Mouse (Mus musculus) kidney, embryonic 14.5 days (tissue): Measurements from ENCODE around the gene Pdcd6ip. TPM values are rescaled to one million over a fixed set of nuclear protein-coding genes. Genes with fewer than 3 reads are reported as not detected.

ENCODE experiments used
- ATAC-seq: fragments of 200-750 bp; cut with Nextera tagmentation; 2 replicates; pipeline ENCODE4 v1.8.0; 2017; ENCODE audit warnings: moderate number of reproducible peaks, mild to moderate bottlenecking, moderate TSS enrichment, moderate library complexity; ENCODE audit not compliant: low FRiP score, low TSS enrichment
- H3K27ac ChIP-seq: fragments of 300-500 bp; sonication (generic); 2 replicates; pipeline ENCODE4 v1.5.1; 2014; ENCODE audit warnings: low read depth, mild to moderate bottlenecking, low read length, moderate library complexity, mixed read lengths
- H3K27me3 ChIP-seq: fragments of 300-500 bp; sonication (generic); 2 replicates; pipeline ENCODE4 v1.6.1; 2014; ENCODE audit warnings: mild to moderate bottlenecking, low read length; ENCODE audit not compliant: control insufficient read depth, insufficient read depth
- H3K36me3 ChIP-seq: fragments of 300-500 bp; sonication (generic); 2 replicates; pipeline ENCODE4 v1.6.1; 2014; ENCODE audit warnings: low read length, mixed read lengths; ENCODE audit not compliant: control insufficient read depth, insufficient read depth
- H3K4me1 ChIP-seq: fragments of 300-500 bp; sonication (generic); 2 replicates; pipeline ENCODE4 v1.6.1; 2014; ENCODE audit warnings: low read length, mixed read lengths; ENCODE audit not compliant: control insufficient read depth, insufficient read depth
- H3K4me2 ChIP-seq: fragments of 300-500 bp; sonication (generic); replicated peaks from 2 replicates; pipeline ENCODE4 v1.6.1; 2014; ENCODE audit warnings: low read depth, mild to moderate bottlenecking, low read length
- H3K4me3 ChIP-seq: fragments of 300-500 bp; sonication (generic); 2 replicates; pipeline ENCODE4 v1.5.1; 2014; ENCODE audit warnings: mild to moderate bottlenecking, low read length
- H3K9ac ChIP-seq: fragments of 300-500 bp; sonication (generic); 2 replicates; pipeline ENCODE4 v1.6.1; 2014; ENCODE audit warnings: low read depth, mild to moderate bottlenecking, low read length, moderate library complexity
- H3K9me3 ChIP-seq: fragments of 300-500 bp; sonication (generic); 2 replicates; pipeline ENCODE4 v1.6.1; 2016; ENCODE audit warnings: low read length; ENCODE audit not compliant: control insufficient read depth
- WGBS: fragments of 180-500 bp; shearing (Covaris S2); extraction: QIAGEN DNeasy Blood & Tissue Kit; methylation state at CpG from one replicate; pipeline ENCODE4 v1.1.7; 2014; 5-methylcytosine and 5-hydroxymethylcytosine counted together
- polyA plus RNA-seq: library from polyadenylated mRNA; unstranded; fragments of >200 nt; fragmentation: Nextera tagmentation; extraction: Ambion mirVana; gene quantifications from 2 replicates; pipeline ENCODE4 v1.2.1, GENCODE M21; 2014

The Pdcd6ip gene
- polyA plus RNA-seq, 1 experiment from 2014 or later, result 79.5 TPM

DNA sequence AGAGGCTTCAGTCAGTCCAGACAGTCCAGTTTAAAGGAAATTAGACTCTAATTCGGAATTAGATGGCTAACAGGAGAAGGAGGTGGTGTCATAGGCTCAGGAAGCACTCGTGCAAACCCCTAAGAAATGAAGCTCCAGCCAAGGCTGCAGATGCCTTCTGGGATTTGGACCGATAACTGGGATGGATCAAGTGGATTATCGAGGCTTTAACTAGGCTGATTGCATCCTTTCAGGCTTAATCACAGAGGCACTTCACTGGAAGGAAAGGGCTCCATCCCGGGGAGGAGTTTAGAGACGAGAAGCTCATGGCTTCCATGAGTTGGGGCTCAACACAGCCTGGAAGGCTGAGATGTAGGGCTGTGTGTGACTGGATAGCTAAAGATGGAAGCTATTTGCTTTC lies 84.0 kb downstream of the Pdcd6ip start:
- no peak overlapping the region for H3K27ac ChIP-seq
- no peak overlapping the region for H3K4me3 ChIP-seq
- no peaks in the 10 kb centered on the region for H3K27me3 ChIP-seq
- ATAC-seq, result no peak
- H3K9ac ChIP-seq, result no peak overlapping the region
- H3K4me2 ChIP-seq, result no peak overlapping the region
- no peaks in the 10 kb centered on the region for H3K9me3 ChIP-seq
- 87% methylated on average over 6 of the region's 6 CpGs for WGBS
- no peaks in the 10 kb centered on the region for H3K36me3 ChIP-seq
- H3K4me1 ChIP-seq, result no peaks in the 10 kb centered on the region

DNA sequence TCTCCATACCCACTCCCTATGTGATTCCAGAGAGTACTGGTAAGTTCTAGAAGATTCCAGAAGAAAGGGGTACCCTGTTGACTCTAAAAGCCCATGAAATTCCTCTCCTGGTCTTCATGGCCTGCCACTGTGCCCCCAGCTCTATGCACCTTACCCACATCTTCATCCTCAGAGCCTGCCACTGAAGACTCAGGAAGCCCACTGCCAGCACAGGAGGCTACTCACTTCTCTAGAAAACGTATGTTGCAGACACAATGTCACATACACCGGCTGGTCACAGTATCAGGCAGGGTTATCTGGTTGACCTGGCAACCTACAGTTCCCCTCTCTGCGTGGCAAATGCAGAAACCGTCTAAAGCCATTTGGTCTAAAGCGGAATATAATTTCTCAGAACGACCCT lies 91.0 kb downstream of the Pdcd6ip start:
- WGBS, result 89% methylated on average over 6 of the region's 6 CpGs

DNA sequence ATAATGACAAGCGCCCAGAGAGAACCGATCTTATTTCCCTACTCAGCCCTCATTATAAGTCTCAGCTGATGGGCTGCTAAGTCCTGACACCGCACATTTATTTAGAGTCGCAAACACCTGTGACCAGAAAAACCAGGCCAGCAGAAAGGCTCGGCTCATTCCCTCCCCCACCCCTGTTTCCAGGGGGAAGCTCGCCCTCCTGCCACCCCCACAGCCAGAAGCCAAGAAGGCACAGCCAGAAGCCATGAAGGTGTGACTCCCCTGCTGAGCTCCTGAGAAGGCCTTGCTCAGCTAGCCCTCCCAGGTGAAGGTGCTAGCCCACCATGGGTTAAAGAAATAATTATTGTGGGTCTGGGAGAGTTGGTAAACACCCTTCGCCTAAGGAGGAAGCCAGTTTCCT lies 97.3 kb downstream of the Pdcd6ip start:
- WGBS, result 59% methylated on average over 7 of the region's 7 CpGs
- Histone ChIP-seq H3K36me3 (no peaks in the 10 kb centered on the region), H3K4me3 (no peak overlapping the region), H3K4me2 (no peak overlapping the region), H3K9ac (no peak overlapping the region), H3K27me3 (no peaks in the 10 kb centered on the region), H3K4me1 (no peaks in the 10 kb centered on the region), H3K9me3 (no peaks in the 10 kb centered on the region), H3K27ac (no peak overlapping the region)
- ATAC-seq, result no peak

More for the DNA sequence above, 91.0 kb downstream of the Pdcd6ip start:
- Histone ChIP-seq H3K9ac (no peak overlapping the region), H3K36me3 (no peaks in the 10 kb centered on the region), H3K4me1 (no peaks in the 10 kb centered on the region), H3K4me3 (no peak overlapping the region), H3K4me2 (no peak overlapping the region), H3K27me3 (no peaks in the 10 kb centered on the region), H3K9me3 (no peaks in the 10 kb centered on the region), H3K27ac (no peak overlapping the region)
- no peak for ATAC-seq

DNA sequence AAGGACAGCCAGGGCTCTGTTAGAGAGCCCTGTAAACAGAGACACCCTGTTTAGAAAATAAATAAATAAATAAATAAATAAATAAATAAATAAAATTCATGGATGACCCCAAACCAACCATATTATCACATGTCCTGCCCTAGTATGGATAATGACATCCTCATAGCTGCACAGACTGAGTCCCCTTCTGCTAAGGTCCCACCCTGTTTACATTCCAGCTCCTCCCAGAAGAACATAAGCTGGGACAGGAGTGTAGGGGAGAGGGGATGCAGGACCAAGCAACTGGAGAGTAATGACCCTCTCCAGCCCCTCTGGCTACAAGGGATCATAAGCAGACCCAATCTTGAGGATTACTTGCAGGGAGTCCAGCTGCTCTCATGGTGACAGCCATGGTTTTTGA lies 105.9 kb downstream of the Pdcd6ip start:
- H3K27ac ChIP-seq, result no peak overlapping the region
- no peaks in the 10 kb centered on the region for H3K36me3 ChIP-seq
- H3K9me3 ChIP-seq, result no peaks in the 10 kb centered on the region
- ATAC-seq, result no peak
- no peak overlapping the region for H3K4me3 ChIP-seq
- no peak overlapping the region for H3K4me2 ChIP-seq
- H3K4me1 ChIP-seq, result no peaks in the 10 kb centered on the region
- no peak overlapping the region for H3K9ac ChIP-seq
- no peaks in the 10 kb centered on the region for H3K27me3 ChIP-seq

Other genes with a start within 250 kb of the Pdcd6ip start
- 20.3 and 29.6 TPM in 2 replicates for gene Clasp2, start 33.2 kb upstream of the Pdcd6ip start, polyA plus RNA-seq
- 29.3 and 53.9 TPM in 2 replicates for gene Ubp1, start 222.7 kb upstream of the Pdcd6ip start, polyA plus RNA-seq